Mouse (Mus musculus) urinary bladder, postnatal 10 days (tissue): ENCODE measurements around the gene Krt16.

ENCODE experiments used
- DNase-seq: peaks from one replicate; pipeline ENCODE4 v3.0.0; 2022; ENCODE audit warnings: low spot score

The Krt16 gene

DNA sequence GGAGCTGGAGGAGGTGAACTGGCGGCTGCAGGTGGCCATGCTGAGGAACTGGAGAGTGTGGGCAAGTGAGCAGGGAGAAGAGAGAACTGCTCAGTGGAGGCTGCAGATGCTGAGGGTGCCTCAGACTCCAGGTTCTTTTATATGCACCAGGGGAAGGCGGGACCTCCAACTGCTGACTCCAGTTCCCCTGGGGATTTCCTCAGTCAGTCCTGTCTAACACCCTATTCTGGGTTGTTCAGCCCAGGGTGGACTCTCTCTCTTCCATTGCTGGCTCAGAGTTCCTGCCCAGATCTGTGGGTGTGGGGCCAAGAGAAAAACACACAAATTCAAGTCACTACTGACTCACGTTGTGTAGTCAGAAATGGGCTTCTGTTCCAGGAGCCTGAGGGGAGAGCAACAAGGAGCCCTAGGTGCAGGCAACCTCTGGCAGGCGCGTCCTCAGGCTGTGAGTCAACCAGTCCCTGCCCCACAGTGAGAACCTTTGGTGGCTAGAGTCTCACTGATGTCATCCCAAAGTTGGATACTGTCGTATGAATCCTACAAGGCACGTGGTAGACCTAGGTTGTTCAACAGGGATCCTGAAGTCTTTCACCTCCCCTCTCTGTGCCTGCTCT is at the start of gene Krt16:
Gene Krt16, minus strand, starts transcription at position 51 of the 614 bp plus-strand sequence.
- DNase-seq, result no peak

DNA sequence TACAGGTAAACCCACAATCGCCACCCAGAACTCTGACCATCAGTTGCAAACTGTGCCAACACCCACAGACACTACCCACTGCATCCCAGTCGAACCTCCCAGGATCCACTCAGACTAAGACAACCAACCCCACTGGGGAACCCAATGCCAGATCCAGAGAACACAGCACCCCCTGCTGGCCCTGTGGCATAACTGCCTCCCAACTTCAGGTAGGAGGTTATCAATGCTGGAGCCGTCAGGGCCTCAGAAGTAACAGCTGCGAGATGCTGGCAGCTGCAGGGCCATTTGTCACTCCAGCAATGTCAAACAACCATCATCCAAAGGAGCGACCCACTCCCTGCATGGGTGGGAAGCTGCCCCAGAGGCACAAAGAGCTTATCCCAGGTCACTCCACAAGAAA is 49.1 kb upstream of the Krt16 start:
- DNase-seq, result no peak

DNA sequence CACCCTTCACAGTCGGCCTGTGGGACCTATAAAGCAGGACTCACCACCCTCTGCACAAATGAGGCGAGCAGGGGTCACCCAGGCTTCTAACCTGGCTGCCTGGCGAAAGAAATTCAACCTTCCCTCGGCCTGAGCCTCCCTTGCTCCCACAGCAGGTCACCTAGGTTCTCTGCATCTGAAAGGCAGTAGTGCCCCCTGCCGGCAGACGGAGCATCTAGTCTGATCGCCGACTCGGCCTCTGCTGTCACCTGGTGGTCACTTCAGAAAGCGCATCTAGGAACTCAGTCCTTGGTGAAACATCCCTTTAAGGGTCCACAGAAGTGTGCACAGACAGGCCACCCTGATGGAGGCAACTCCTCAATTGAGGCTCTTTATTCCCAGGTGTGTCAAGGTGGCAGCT is 46.6 kb upstream of the Krt16 start:
- DNase-seq, result peak; percentile 59

DNA sequence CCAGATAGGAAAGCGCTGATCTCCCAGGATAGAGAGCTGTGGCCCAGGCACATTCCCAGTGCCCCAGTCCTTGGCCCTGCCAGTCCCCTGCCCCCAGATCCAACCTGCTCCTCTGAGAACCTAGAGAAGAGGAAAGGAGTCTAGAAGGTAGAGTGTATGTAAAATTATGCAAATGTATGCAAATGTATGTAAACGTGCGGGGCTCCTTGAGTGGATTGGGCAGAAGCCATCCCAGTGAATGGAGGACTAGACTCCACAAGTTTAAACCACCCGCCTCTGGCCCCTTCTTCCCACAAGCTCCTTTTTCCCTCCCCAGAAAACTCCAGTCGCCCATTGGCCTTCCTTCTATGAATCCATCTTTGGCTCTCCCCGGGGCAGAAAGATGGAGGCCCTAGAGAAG is 44.2 kb upstream of the Krt16 start:
- DNase-seq, result no peak

DNA sequence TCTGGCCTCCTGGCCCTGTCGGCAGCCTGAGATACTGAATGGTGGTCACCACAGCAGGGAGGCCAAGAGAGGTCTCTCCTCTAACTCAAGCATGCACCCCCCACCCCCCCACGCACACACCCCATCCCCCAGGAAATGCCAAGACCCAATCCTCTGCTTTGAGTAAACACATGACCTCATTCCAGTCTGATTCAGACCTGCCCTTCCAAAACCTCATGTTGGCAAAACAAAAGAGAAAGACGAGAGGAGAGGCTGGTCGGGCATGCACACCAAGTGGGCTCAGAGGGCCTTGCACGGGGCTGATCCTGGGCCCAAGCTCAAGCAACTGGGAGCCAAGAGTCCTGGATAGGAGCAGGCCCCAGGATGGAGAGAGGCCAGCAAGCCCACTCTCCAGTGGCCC is 41.5 kb upstream of the Krt16 start:
- DNase-seq, result no peak

- peak; percentile 46 for DNase-seq
Observed at GRCm38 (mm10) chr11:100288942-100289341, 40.2 kb upstream of the Krt16 start.

DNA sequence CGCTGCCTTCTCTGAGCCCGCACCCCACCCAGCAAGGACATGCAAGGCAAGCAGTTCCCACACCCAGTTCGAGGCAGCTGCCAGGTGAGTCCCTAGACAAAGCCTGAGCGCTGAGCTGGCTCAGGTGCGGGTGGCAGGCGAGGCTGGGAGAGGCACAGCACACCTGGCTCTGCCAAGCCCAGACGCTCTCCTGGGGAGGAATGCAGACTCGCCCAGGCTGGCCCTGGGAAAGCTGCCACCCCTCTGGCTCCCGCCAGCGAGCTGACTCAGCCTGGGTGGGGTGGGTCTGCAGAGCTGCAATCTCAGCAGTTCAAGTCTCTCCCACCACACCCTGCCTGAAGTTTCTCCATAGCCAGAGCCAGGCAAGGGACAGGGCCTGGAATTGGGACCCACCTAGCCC is 38.3 kb upstream of the Krt16 start:
- peak; percentile 46 for DNase-seq

DNA sequence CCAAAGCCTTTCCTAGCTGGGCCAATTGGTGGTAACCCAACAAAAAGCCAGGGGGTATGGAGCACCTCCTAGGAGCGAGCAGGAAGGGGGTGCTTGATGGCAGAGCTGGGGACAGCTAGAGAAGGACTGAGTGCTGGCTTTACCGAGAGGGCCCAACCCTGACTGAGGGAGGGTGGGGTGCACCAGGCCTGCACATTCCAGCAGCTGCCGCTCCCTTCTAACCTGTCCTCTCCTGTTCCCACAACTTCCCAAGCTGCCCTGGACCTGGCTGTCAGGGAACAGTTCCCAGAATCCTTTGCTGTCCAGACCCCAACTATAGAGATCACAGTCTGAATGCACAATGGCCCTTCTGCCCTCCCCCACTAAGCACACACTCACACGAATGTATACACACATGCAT is 36.3 kb upstream of the Krt16 start:
- DNase-seq, result no peak

GRCm38 (mm10) chr11:100282549-100282948 is 33.8 kb upstream of the Krt16 start:
- DNase-seq, result peak; percentile 67

- peak; percentile 78 for DNase-seq
Observed at GRCm38 (mm10) chr11:100281596-100282544, 33.2 kb upstream of the Krt16 start.

- DNase-seq, result no peak
Observed at GRCm38 (mm10) chr11:100278759-100279158, 30.1 kb upstream of the Krt16 start.

DNA sequence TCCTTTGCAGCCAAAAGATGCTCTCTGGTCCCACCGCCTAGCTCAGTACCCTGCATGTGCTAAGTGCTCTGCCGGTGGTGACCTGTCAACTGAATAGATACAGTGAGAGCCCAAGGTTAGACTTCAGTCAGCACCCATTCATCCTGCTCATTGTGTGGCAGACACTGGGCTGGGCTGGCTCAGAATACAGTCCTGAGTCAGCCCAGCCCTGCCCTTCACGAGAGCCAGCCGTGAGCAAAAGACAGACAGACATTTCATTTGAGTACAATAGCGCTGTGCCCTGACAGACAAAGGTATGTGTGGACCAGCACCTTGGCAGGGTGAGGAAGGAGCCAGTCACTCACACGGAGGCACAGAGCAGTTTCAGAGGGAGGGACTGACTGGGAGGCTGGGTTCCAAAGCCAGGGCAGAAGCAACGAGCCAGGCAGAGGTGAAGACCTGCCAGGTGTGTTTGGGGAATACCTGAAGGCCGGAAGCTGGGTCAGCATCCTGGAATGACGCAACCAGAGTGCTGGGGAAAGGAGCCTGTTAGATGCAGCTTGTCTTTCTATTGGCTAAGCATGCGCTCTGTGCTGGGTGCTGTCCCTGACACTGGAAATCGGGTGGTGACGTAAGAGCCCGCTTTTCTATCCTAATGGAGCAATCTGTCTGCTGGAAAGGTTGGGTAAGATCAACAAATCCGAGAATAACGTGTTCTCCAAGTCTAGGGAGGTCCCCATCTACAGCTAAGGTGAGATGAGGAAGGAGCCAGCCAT is 29.2 kb upstream of the Krt16 start:
- DNase-seq, result no peak

- no peak for DNase-seq
Observed at GRCm38 (mm10) chr11:100275466-100275865, 26.8 kb upstream of the Krt16 start.

DNA sequence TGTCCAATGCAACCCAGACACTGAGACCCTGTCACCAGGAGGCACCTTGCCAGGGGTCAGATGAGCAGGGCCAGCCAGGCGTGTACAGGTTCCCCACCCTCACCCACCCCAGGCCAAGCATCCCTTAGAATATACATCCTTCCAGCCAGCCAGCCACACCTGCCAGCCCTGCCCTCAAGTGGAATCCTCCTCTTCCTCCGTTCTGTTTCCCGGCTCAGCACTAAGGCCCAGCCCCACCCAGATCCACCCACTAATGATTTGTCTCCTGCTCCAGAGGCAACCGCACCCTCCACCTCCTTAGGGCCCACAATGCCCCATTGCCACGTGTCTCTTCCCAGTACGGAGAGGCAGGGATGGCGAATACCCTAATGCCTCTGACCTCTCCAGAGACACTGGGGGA is 26.0 kb upstream of the Krt16 start:
- no peak for DNase-seq

DNA sequence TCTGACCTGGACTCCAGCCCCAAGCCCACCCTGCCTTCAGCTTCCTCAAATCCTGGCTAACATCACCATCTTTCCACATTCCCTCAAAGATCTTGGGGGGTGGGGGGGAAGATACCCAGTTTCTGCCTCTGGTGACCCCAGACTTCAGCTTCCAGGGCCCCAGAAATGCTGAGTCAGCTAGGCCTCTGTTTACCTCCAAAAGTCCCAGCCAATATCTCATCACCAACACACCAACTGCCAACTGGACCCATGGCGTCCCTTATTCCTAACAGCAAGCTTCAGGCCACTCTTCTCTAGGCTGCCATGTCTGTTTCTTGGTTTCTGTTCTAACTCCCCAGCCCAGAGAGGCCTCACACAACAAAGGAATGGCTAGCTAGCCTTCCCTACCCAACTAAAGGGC is 23.2 kb upstream of the Krt16 start:
- DNase-seq, result no peak

GRCm38 (mm10) chr11:100269821-100270332 is 21.2 kb upstream of the Krt16 start, which contains the start of gene Krt42:
Krt42 (minus strand) TSS chr11:100269871.
- DNase-seq, result no peak

DNA sequence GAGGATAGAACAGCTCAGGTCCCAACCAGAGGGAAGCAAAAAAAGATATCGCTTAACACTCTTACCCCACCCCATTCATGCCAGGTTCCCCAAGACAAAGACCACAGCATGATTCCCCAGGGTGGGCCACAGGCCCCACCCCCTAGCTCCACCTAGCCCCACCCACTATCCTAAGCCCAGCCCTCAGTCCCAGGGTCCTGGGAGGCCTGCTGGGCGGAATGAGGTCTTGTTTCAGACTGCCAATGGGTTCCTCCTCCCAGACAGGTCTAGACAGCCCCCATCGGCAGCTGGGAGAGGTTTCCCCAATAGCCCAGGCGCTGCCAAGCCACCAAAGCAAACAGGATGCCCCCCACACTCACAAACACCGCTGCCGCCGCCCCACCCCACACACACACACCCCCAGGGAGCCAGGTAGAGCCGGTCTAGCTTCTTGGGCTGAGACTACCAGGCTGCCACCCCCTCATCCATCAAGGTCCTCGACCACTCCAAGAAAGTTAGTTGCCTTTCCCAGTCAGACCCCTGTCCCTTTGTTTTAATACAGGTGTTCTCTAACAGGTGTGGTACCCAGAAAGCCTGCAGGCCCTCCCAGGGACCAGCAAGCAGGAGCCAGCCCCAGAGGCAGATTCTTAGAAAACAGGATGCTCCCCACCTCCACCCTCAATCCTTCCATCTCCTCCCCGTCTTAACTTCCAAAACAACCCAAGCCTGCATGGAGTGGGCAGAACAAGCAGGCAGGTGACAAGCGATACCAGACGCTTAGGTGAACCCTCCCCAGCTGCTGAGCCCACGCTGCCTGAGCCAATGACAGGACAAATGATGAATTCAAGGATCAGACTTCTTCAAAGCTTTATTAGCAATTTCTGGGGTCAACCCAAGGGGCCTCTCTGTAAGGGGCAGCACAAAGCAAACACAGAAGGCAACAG is 13.6 kb upstream of the Krt16 start:
- no peak for DNase-seq

- no peak for DNase-seq
Observed at GRCm38 (mm10) chr11:100261235-100261605, 12.5 kb upstream of the Krt16 start.

DNA sequence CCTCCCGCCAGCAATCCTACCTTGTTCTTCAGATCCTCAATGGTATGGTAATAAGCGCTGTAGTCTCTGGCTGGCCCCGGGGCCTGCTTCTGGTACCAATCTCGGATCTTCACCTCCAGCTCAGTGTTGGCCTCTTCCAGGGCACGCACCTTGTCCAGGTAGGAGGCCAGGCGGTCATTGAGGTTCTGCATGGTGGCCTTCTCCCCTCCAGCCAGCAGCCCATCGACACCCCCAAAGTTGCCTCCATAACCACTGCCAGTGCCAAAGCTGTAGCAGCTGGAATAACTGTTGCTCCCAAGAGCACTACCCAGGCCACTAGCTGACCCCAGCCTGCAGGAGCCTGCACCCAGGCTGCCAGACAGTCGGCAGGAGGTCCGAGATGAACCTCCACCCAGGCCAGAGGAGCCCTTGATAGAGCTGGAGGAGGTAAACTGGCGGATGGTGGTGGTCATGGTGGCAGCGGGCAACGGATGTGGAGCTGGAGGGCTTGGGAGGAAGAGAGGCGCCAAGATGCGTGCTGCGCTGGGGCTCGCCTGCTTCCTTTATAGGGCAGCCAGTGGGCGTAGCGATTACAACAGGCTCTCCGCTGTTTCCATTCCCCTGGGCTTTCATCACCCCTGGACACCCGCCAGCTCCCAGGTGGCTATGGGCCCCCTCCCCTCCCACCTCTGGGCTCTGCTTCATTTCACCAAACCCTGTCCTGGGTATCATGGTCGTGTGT is 12.0 kb upstream of the Krt16 start, which contains the start of gene Krt17:
Gene Krt17, minus strand, starts transcription at position 516 of the 721 bp plus-strand sequence.
- no peak for DNase-seq

DNA sequence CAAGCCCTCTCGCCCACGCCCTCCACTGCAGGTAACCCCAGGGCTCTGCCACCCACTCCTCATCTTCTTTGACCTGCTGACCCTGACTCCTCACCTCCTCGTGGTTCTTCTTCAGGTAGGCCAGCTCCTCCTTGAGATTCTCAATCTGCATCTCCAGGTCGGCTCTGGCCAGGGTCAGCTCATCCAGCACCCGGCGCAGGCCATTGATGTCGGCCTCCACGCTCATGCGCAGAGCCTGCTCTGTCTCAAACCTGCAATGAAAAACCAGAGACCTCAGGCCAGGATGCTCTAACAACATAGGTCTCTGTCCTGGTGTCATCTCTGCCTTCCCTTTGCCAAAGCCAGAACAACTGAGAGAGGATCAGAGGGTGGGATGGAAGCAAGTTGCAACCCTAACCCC is 10.4 kb upstream of the Krt16 start:
- DNase-seq, result no peak

- no peak for DNase-seq
Observed at GRCm38 (mm10) chr11:100257967-100258366, 9.3 kb upstream of the Krt16 start.
